Comparison of ENCODE assay signal across 9 mouse cellular contexts in the genomic region with DNA sequence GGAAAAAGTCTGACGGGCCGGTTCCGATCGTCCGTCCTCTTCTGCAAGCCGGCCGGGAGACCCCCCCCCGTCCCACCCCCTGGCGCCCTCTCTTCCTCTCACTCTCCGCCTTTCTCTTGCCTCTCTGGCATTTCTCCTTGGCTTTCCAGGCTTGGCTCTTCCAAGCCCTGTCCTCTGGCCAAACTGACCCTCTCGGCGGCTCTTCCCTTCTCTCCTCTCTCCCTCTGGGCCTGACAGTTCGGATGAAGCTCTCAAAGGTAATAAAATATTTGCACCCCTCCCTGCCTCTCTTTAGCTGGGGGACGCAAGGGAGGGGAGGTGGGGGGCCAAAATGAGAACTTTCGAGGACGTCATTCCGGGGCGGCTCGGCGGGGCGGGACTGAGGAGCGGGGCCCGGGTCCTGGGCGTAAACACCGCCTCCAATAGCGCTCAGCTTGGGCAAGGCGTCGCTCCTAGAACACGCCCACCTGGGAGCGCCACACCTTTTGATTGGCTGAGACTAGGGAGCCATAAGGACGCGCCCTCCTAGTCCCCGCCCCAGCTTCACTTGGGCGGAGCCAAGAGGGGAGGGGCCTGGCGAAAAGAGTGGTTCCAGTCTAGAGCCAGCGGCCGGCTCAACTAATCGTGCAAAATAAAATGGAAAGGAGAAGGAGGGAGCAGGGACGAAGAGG. TPM values are rescaled to one million over a fixed set of nuclear protein-coding genes. Genes with fewer than 3 reads are reported as not detected.
DNase-seq lines count a peak whose midpoint lies in the region; ATAC-seq and TF ChIP-seq lines count a peak whose summit lies in the region.
"Had no signal": no experiment of that assay in that cellular context is flagged by ENCODE, and none has a peak within 500 bp of the region (broad histone marks: within the 10 kb centered on the region; RNA-seq: fewer than 3 reads in every experiment).

A gene (minus strand): TSS at position 52 of the 671 bp plus-strand sequence.

- H3K4me3 ChIP-seq in embryonic facial prominence, embryonic 14.5 days (ENCODE audit: low read depth, low read length): peak within 1 kb of the TSS; percentile 40
- peak within 1 kb of the TSS; percentile 54 for H3K4me3 ChIP-seq in heart, embryonic 16.5 days (ENCODE audit: low read length)
- peak within 1 kb of the TSS; percentile 42 for H3K4me3 ChIP-seq in stomach, postnatal 0 days (ENCODE audit: low read depth, low read length)

- peak within 1 kb of the TSS; percentile 52; the same call in 1 of the 2 replicates for H3K9ac ChIP-seq in embryonic facial prominence, embryonic 14.5 days (ENCODE audit: low read depth, low read length)
- 0 out of 2 replicates have a peak within 1 kb of the TSS, but pooled peaks have one; percentile 4 for H3K9ac ChIP-seq in heart, embryonic 16.5 days (ENCODE audit: low read length)
- H3K9ac ChIP-seq in stomach, postnatal 0 days (ENCODE audit: low read length): peak within 1 kb of the TSS; percentile 51

- no peak within 1 kb of the TSS for H3K27ac ChIP-seq in embryonic facial prominence, embryonic 14.5 days (replicated peaks; ENCODE audit: low read depth, low read length)
- H3K27ac ChIP-seq in heart, embryonic 16.5 days (ENCODE audit: low read length): no peak within 1 kb of the TSS
- peak within 1 kb of the TSS; percentile 49; the same call in 1 of the 2 replicates for H3K27ac ChIP-seq in stomach, postnatal 0 days (replicated peaks)

- H3K4me2 ChIP-seq in embryonic facial prominence, embryonic 14.5 days (ENCODE audit: low read depth, low read length): peak within 1 kb of the TSS; percentile 60
- H3K4me2 ChIP-seq in heart, embryonic 16.5 days (ENCODE audit: low read depth, low read length): peak within 1 kb of the TSS; percentile 74
- H3K4me2 ChIP-seq in stomach, postnatal 0 days (replicated peaks; ENCODE audit: low read depth): peak within 1 kb of the TSS; percentile 56

- TF ChIP-seq EP300 in stomach, postnatal 0 days (optimal IDR thresholded peaks at IDR 0.05): no peak

- H3K4me1 ChIP-seq in embryonic facial prominence, embryonic 14.5 days (ENCODE audit: control insufficient read depth, insufficient read depth, low read length): peaks cover 16% of the 10 kb centered on the region
- H3K4me1 ChIP-seq in heart, embryonic 16.5 days (ENCODE audit: control insufficient read depth, insufficient read depth, low read length): peaks cover 24% of the 10 kb centered on the region
- peaks cover 3% of the 10 kb centered on the region for H3K4me1 ChIP-seq in stomach, postnatal 0 days (replicated peaks; ENCODE audit: control insufficient read depth, insufficient read depth)

- no peaks in the 10 kb centered on the region for H3K9me3 ChIP-seq in embryonic facial prominence, embryonic 14.5 days (ENCODE audit: control insufficient read depth, low read length)
- no peaks in the 10 kb centered on the region for H3K9me3 ChIP-seq in heart, embryonic 16.5 days (replicated peaks; ENCODE audit: control insufficient read depth, low read length)
- H3K9me3 ChIP-seq in stomach, postnatal 0 days (ENCODE audit: control insufficient read depth, low read length): no peaks in the 10 kb centered on the region

- H3K27me3 ChIP-seq in embryonic facial prominence, embryonic 14.5 days (replicated peaks; ENCODE audit: control insufficient read depth, insufficient read depth, low read length): peaks cover 100% of the 10 kb centered on the region
- peaks cover 90% of the 10 kb centered on the region for H3K27me3 ChIP-seq in heart, embryonic 16.5 days (ENCODE audit: control insufficient read depth, insufficient read depth, low read length)
- H3K27me3 ChIP-seq in stomach, postnatal 0 days (ENCODE audit: control insufficient read depth, insufficient read depth, low read length): peaks cover 41% of the 10 kb centered on the region; the same call in 1 of the 2 replicates

- no peaks in the 10 kb centered on the region for H3K36me3 ChIP-seq in embryonic facial prominence, embryonic 14.5 days (ENCODE audit: control insufficient read depth, insufficient read depth, low read length)
- H3K36me3 ChIP-seq in heart, embryonic 16.5 days (ENCODE audit: control insufficient read depth, insufficient read depth): no peaks in the 10 kb centered on the region
- H3K36me3 ChIP-seq in stomach, postnatal 0 days (ENCODE audit: control insufficient read depth, insufficient read depth, low read length): no peaks in the 10 kb centered on the region

- WGBS in embryonic facial prominence, embryonic 14.5 days: 1% methylated on average over 34 of the region's 39 CpGs
- under 1% methylated on average over 39 of the region's 39 CpGs for WGBS in heart, embryonic 16.5 days
- WGBS in stomach, postnatal 0 days: 1% methylated on average over 39 of the region's 39 CpGs

- peak; percentile 8 for DNase-seq in right cerebral cortex, postnatal 25 days
- DNase-seq in right cerebral cortex, postnatal 36 days (ENCODE audit: low spot score in 2 of 2): no peak
- peak; percentile 96 for DNase-seq in embryonic facial prominence, embryonic 14.5 days (ENCODE audit: low spot score)
- peak; percentile 84 for DNase-seq in kidney, postnatal 14 days
- DNase-seq in stomach, postnatal 0 days (ENCODE audit: low spot score): peak; percentile 89
- DNase-seq in cerebellum, adult 9-11 months: no peak

- no peak for TF ChIP-seq CTCF in stomach, postnatal 0 days (IDR thresholded peaks at IDR 0.05; ENCODE audit: low read depth)

- peak; percentile 98 for ATAC-seq in embryonic facial prominence, embryonic 14.5 days (ENCODE audit: low read depth)
- ATAC-seq in heart, embryonic 16.5 days (replicated peaks; ENCODE audit: extremely low read depth, insufficient read depth, low FRiP score): peak; percentile 89
- ATAC-seq in megakaryocyte, adult 5-6 weeks (ENCODE audit: poor library complexity, severe bottlenecking): peak; percentile 77
- ATAC-seq in stomach, postnatal 0 days (ENCODE audit: low FRiP score, low TSS enrichment): peak; percentile 96

RNA-seq across cellular contexts. Expression of the gene that starts here (rescaled TPM):
- polyA plus RNA-seq in embryonic facial prominence, embryonic 14.5 days (2014; fragmentation: Nextera tagmentation; extraction: Ambion mirVana): 0.18 and 0.25 TPM in 2 replicates
- polyA plus RNA-seq in heart, embryonic 16.5 days (2015; fragmentation: Nextera tagmentation; extraction: Ambion mirVana): 0.07 and 0.14 TPM in 2 replicates
- total RNA-seq in megakaryocyte, adult 5-6 weeks (2015): not detected in 2 replicates
- total RNA-seq in megakaryocyte, adult 5-6 weeks (2017): not detected in 2 replicates
- polyA plus RNA-seq in stomach, postnatal 0 days (2015; fragmentation: Nextera tagmentation; extraction: Ambion mirVana): 1.6 and 2.8 TPM in 2 replicates
- total RNA-seq: neutrophil, adult 5-6 weeks had no signal

Comparison
In these comparisons a context has a peak if more than half of its experiments do, and no peak if none do; other contexts are left out.
1. DNase-seq: peak in right cerebral cortex, postnatal 25 days (single experiment), kidney, postnatal 14 days (single experiment) and stomach, postnatal 0 days (single experiment); none in right cerebral cortex, postnatal 36 days (0 of 2) and cerebellum, adult 9-11 months (single experiment).
2. Peak in DNase-seq, ATAC-seq, H3K4me3 ChIP-seq, H3K9ac ChIP-seq and H3K4me2 ChIP-seq in embryonic facial prominence, embryonic 14.5 days; RNA of the gene not detected or under 1 TPM.
3. Peak in ATAC-seq, H3K4me3 ChIP-seq, H3K9ac ChIP-seq and H3K4me2 ChIP-seq in heart, embryonic 16.5 days; RNA of the gene not detected or under 1 TPM.
4. Peak in ATAC-seq in megakaryocyte, adult 5-6 weeks; RNA of the gene not detected or under 1 TPM.
5. Peak in every context shown above with its lines, with median percentiles within 50 percentile points of each other: ATAC-seq, H3K4me2 ChIP-seq, H3K4me3 ChIP-seq and H3K9ac ChIP-seq.